Mouse (Mus musculus) right cerebral cortex, postnatal 4 days (tissue): ENCODE measurements at regions not wholly inside any gene's neighbourhood (a gene's known extent, or its start where the extent isn't known, plus 50 kb on each side); places are given as distances from the start of the nearest gene placed in this dataset.
A peak's percentile ranks its signal among the peaks of the same experiment; 100 is the strongest.

Source experiments
- DNase-seq: peaks from one replicate; pipeline ENCODE4 v3.0.0-alpha.2; 2022

DNA sequence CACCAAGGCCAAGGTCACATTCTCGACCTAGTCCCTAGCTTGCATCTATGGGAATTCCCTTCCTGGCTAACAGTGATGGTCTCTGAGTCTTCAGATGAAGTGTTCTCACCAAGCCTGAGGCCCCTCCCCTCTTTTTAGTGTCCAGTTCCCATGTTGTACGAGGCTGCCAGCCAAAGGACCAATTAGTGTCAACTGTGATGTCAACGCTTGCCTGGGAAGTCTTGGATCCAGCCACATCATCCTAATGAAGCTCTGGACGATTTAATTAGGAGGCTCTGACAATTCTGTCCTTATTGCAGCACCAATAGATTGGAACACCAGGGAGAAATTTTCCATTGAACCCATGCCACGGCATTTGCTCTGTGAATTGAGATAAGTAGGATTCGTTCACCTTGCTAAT is 202.4 kb upstream of the Gm6657 start:
- DNase-seq = no peak

DNA sequence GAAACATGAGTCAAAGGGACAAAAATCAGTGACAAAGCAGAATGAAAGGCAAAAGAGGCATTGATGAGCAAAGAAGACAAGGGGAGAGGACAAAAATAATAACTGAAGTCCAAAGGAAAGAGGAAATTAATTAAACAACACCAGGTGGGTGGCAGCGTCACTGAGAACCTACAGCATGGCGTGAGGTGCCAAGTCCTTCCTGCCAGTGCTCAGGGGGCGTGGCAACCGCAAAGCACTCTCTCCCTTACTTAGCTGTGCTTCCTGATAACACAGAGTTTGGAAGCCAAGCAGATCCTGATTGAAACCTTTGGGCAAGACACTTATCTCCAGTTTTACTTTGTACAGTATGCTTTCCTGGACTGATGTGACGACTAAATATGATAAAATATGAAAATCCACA is 199.9 kb upstream of the Gm6657 start:
- DNase-seq = no peak

DNA sequence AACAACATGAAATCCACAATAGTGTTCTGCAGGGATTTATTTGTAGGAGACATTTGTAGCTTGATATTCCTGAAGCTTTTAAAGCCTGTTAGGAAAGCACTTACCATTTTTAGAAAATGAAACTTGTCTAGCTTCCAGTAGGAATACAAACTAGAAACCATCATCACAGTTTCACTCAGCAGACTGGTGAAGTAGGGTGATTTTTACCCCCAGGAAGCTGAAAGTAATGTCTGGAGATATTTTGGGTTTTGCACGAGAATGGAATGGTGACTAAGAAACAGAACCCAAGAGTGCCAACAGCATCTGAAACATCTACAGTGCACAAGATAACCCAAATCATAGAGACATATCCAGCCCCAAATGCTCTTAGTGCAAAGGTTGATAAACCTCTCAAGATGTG is 196.1 kb upstream of the Gm6657 start:
- no peak for DNase-seq

DNA sequence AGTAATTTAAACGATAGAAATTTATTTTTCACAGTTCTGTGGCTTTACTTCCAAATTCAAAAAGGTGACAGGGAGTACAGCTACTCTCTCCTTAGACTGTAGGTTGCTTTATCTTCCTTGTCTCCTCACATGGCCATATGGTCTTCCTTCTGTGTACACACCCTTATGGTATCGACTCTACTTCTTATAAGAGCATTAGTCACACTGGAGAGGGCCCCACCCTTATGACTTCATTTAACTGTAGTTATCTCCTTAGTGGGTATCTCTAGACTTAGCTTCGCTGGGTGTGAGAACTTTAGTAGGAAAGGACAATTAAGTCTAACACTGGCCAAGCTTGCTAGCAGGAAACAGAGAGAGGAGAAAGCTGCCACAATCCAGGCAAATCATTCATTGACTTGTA is 193.6 kb upstream of the Gm6657 start:
- no peak for DNase-seq

DNA sequence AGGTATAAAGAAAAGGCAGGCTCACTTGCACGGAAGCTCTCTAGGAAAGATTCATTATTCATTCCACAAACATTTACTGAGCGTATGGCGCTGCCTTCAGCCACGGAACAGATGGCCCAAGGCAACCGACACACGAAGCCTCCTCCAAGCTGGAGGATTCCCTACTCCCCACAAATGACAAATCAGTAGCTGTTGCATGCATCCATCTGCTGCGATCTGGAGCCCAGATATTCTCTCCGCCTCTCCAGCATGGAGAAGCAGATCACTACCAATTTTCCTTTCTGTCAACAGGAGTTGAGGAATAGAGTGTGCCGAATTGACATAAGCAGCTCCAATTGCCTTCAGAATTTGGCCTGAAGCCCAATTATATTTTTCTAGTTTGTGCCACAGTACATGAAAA is 192.2 kb upstream of the Gm6657 start:
- DNase-seq = peak; percentile 47

DNA sequence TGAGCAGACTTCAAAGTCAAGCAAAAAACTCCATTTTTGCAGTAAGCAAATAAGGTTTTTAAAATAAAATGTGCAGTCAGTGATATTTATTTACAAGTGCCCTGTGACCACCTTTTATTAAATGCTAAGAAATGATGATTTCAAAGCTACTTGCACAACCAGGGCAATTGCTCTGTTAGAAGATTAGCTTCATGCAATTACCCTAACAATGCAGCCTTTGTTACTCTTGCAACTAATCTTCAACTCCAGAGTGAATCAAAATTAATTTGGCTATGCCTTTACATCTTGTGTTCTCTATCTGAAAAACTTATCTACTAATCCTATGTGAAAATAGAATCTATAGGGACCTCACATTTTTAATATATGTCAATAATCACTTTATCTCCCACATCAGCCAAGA is 160.3 kb upstream of the Gm6657 start:
- no peak for DNase-seq

DNA sequence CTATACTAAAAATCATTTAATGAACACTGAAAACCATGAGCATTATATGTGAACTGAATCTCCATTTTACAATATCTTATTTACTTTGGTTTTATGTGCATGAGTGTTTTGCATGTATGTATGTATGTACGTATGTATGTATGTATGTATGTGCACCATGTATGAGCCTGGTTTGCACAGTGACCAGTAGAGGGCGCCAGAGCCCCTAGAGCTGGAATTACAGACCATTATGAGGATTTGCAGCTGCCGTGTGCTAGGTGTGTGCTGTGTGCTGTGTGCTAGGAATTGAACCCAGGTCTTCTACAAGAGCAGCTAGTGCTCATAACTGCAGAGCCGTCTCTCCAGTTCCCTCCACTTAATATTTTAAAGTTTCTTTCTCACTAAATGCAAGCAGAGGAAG is 147.5 kb upstream of the Gm6657 start:
- DNase-seq = no peak

DNA sequence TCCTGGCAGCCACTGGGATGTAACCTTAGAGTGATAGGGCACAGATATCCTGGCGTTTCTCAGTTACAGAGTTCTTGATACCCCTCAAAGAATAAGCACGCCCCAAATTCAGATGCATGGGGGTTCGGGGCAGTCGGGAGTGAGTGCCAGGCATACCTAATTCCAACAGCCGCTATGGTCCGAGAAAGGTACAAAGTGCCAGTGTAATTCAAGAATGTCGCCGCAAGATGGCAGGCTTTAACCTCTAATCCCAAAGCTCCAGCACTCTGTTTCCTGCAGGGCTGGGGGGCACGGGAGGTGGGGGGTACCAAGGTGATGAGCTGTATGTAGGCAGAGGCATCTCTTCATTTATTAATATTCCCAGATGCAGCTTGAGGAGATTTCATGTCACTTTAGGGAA is 138.1 kb upstream of the Gm6657 start:
- DNase-seq = peak; percentile 70

DNA sequence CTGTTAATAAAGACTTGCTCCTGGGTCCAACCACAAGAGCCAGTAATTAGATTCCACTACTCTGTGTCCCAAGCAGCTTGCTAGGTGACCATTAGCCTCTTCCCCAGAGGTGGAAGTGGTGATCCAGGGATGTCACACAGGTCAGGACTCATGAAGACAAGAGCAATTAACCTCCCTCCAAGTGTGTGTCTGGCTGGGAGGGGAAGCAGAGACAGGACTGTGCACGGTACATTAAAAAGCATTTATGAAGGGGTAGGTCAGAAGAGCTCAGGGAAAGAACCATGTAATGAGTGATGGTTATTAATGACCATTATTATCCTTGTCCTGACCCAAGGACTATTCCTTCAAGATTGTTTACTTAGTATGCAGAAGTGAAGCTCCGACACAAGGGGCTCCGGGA is 136.9 kb upstream of the Gm6657 start:
- DNase-seq = no peak

DNA sequence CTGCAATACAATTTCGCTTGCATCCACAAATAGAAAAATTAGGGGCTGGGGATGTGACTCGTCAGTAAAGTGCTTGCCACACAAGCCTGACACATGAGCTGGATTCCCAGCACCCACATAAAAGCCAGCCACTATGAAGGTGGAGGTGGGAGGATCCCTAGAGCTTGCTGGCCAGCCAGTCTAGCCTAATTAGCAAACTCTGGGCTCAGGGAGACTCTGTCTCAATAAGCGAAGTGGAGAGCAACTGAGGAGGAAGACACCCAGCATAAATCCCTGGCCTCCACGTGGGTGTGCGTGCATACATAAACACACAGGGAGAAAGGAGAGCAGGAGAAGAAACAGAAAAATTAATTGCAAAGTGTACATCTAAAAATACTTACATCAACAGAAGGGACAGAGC is 134.1 kb upstream of the Gm6657 start:
- DNase-seq = no peak

DNA sequence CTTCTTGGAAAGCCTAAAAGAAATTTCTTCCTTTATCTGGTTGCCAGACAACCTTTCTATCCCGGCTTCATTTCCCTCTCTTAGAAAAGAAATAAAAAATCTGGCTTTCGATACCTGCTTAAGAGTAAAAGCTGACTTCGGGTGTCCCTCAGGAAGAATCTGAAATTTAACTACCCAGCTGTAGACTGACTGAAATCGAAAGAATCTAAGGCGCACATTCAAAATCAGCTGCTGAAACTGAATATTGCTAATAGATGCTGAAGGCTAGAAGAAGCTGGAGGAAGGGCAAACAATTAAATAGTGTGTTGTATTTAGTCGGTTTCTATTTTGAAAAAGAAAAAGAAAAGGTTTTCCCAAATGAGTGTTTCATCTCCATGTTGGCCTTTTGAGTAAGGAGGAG is 128.0 kb upstream of the Gm6657 start:
- no peak for DNase-seq

DNA sequence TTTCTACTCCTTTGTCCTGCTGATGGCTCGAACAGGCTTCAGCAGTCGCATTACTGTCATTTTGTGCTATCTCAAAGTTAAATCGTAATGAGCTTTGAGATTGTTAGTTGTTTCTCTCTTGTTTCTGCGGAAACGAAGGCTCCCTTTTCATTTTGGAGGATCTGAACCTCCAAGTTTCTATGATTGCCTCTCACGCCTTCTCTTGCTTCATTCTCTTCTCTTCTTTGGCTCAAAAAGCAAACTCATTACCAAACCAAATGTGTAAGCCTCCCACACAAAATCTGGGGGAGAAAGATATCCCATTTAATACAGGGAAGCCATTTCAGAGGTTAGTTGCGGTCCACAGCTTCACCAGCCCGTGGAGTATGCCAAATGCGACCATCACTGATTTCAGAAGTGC is 121.1 kb upstream of the Gm6657 start:
- no peak for DNase-seq

DNA sequence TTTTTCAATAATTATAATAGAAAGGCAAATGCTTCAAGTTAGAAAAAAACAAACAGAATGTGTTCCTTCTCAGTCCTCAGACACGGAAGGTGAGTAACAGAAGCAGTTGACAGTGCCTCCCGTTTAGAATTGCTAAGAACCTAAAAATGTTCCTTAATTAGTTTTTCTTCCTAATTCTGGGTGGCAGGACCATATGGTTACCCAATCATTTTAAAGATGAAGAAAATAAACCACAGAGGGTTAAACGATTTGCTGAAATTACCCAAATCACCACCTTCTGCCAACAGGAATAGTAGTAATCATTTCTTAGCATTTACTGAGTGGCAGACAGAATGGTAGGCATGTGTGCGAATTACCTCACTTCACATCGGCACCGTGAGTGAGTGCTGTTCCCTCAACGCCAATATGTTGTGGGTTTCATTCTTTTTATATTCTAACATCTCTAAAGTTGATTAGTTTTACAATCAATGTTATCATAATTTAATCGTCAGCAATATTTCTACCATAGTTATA is 119.7 kb upstream of the Gm6657 start:
- no peak for DNase-seq

DNA sequence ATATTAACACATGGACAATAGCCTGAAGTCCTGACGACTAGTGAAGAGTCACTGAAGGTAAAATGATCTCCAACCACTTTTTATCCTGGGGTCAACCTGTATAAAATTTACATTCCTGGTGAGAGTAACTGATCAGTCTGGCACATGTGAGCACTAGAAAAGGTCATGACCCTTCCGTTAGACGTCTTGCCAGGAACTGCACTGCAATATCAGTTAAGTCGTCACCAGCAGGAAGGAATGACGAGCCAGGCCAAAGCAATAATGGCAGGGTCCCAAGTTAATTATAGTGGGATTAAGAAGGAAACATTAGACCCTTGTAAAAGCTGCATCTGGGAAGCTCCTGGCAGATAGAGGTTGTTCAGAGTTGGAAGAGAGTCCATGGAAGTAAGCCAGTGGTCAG is 116.8 kb upstream of the Gm6657 start:
- no peak for DNase-seq

DNA sequence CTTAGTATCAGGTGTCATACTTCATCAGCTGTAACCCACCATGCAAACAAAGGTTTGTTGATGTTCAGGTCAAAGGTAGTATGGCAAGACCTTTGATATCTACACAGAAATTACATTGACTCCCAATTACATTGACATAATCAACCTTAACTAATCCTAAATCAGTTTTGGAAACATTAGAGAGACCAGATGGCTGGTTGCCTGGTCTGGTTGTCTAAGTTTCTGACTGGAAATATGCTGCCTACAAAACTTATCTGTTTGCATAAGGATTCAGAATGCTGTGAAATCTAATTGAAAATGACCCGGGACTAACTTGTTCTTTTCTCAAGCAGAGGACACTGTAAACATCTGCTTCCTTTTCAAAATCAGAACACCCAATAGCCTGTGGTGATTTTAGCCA is 111.9 kb upstream of the Gm6657 start:
- no peak for DNase-seq

DNA sequence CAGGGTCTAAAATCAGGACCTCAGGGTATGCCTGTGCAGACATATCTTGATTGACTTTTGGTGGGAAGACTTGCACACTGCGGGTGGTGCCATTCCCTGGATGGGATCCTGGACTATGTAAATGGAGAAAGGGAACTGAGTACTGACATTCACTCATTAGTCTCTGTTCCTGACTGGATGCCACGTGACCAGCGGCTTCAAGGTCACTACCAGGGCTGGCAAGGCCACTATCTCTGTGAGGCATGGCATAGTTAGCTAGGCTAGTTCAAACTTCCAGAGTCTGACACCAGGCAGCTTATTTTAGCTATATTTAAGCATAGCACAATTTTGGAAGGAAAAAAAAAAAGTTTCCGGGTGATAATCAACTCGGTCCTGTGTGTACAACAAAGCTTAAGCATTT is 108.0 kb upstream of the Gm6657 start:
- DNase-seq = no peak

DNA sequence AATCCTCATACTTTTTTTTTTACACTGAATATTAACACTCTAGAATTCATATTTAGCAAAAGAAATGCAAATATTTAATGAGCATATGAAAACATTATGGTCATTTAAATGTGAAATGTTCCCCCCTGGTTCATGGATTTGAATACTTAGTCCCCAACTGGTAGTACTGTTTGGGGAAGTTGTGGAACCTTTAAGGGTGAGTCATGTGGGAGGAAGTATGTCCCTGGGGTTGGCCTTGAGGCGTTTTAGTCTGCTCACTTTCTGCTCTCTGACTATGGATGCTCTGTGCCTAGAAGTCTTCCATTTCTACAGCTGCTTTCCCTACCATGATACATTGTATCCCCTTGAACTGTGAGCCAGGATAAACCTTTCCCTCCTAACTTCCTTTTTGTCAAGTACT is 106.1 kb upstream of the Gm6657 start:
- DNase-seq = no peak

DNA sequence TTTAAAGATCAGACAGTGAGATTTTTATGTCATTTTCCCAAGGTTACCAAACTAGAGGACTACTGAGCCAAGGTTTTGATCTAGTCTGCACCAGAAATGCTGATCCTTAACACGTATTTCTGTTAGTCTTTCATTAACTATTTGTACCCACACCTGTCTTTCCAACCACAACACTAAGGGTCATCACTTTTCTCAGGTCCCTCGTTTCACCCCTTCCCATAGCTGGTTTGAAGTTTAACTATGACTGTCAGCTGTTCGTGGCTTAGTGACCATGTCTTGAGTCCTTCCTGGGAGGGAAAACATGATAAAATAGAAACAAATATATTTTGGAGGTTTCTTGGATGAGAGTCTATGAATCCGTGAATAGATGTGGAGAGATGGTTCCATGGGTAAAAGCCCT is 99.6 kb upstream of the Gm6657 start:
- no peak for DNase-seq

DNA sequence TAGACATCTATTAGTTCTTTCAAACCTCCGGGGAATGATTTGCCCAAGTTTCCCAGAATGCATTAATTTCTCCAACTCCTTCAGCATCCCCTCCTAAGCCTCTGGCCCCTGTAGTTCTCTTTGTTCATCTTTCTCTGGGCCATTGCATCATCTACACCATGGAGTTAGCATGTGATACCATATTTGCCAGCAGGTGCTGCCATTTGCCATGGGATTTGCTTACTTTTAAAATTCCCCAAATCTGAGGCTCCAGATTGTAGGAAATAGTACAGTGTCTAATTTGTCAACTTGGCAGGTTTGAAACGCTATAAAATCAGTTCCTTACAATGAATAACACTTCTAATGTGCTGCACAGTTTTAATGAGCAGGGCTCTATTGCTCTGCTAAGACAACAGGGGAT is 98.7 kb upstream of the Gm6657 start:
- DNase-seq = no peak

DNA sequence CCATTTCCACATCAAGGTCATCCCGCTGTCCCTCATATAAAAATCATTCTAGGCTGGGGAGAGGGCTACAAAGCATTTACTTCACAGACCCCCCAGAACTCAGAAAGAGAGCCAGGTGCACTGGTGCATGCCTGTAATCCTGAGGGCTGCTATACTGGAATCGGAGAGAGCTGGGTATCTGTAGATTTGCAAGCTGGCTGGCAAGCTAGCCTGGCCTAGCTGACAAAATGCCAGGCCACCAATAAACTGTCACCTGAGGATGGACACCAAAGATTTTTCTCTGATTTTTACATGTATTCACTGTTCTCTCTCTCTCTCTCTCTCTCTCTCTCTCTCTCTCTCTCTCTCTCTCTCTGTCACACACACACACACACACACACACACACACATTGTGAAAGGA is 98.1 kb upstream of the Gm6657 start:
- DNase-seq = no peak

DNA sequence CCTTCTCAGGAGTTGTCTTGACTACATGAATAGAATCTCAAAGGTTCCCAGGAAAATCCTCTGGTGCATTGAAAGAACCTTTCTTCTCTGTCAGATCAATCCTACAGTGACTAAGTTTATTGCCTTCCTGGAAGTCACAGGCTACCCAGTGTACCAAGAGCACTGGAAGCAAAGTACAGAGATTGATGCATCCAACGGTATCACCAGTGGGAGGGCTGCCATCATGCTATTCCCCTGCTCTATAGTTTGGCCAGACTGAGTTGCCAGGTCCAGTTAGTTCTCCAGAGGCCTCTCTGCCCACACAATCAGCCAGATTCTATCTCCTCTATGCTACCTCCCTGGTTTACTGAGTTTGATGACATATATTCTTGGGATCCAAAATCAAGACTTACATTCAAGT is 96.9 kb upstream of the Gm6657 start:
- no peak for DNase-seq

DNA sequence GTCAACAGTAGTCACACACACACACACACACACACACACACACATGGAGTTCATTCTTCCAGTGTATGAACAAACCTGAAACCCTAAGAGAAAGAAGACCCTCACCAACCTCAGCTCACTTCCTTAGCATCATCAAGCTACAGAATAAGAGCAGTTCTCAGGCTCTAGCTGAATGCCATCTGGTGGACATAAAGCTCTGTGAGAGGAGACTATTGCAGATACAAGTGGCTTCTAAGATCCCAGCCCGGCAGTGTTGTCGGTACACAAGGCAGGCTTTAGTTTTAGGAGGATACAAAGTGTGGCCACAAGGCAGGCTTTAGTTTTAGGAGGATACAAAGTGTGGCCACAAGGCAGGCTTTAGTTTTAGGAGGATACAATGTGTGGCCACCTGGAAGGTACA is 96.3 kb upstream of the Gm6657 start:
- no peak for DNase-seq

DNA sequence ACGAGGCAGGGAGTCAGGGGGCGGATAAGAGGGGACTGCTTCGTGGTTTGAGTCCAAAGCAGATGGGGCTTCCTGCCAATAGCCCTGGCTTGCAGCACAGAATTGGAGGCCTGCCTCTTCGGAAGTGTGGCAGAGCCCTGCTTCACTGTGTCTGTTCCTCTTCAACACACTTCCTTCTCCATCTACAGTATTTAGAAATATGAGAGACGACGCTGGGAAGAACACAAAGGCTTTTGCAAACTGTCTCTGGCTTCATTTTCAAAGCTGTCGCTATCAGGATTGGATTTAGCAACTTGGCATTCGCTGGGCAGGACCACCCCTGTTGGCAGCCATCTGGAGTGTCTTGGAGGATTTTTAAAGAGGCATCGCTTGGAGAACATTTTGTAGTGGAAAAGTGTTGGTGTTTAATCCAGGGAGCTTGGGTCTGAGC is 95.3 kb upstream of the Gm6657 start:
- DNase-seq = peak; percentile 81

DNA sequence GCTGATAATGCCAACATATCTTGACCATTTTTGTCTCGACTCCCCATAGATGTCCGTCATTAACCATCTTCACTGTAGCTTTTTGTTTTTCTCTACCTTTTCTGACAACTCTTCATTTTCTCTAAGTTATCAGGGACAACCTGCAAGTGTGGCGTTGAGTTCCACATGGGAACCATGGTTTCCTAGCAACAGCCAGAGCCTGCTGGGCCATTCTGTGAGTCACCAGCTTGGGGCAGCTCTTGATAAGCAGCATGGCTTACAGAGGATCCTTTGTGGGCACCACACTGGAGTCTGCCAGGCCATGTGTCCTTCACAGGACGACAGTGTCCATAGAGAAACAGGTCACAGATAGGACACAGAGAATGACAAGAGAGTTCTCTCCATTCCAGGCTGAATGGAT is 94.3 kb upstream of the Gm6657 start:
- no peak for DNase-seq

DNA sequence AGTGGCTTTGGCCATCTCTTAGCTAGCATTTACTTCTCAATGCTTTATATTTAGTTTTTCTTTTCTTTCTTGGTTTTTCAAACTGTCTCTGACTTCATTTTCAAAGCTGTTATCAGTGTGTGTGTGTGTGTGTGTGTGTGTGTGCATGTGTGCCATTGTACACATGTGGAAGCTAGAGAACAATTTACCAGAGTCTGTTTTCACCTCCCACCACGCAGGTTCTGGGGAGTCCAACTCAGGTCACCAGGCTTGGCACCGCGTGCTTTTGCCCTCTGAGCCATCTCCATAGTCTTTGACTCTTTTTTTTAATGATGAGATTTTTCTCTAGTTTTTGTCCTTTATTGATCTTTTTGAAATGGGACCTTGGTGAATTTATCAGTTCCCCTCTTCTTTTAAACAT is 93.3 kb upstream of the Gm6657 start:
- DNase-seq = no peak

DNA sequence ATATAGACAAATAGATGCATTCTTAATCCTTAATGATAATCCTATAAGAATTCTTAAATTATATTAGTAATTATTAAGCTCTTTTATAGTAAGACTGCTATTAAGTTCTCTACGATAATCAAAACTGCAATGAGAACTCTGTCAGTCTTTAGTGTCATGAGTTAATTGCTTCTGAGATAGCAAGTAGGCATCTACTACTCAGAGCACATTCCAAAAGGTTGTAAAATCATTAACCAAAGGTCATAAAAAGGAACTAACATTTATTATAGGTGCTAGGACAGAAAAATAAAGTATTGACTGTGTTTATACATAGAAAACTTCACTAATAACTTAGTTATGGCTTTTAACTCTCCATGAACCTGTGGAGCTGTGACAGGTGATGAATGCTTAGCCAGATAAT is 84.1 kb upstream of the Gm6657 start:
- DNase-seq = no peak
